Mouse (Mus musculus): ENCODE results near the gene Olfr705.

DNA sequence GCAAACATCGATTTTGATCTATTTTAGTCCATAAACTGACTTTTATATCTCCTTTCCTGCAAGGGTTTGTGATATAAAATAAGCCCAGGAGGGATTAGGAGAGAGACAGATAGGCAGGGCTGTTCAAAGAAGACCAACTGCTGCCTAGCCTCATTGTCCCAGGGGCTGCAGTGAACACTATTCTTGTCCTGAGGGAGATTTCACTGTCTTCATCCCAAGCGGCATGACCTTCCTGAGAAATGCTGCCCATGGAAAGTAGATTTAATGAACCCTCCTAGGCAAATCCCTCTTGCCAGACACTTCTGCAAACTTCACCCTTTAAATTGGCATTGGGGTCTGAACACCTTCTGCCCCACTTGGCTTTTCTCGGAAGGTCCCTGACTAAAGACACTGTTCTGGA, at the start of gene Olfr705:
- TF ChIP-seq REST (IDR thresholded peaks at IDR 0.05; ENCODE audit: insufficient read depth, insufficient read length) (no peak), E2F4 (IDR thresholded peaks at IDR 0.05; ENCODE audit: insufficient read depth) (no peak), CEBPB (IDR thresholded peaks at IDR 0.05; ENCODE audit: insufficient read depth, poor library complexity, severe bottlenecking) (no peak), TCF3 (IDR thresholded peaks at IDR 0.05; ENCODE audit: insufficient read length, low read depth) (no peak), POLR2A (IDR thresholded peaks at IDR 0.05; ENCODE audit: insufficient read length, low read depth) (no peak), TCF12 (IDR thresholded peaks at IDR 0.05; ENCODE audit: insufficient read depth, poor library complexity, severe bottlenecking) (no peak), SRF (IDR thresholded peaks at IDR 0.05; ENCODE audit: control insufficient read depth, insufficient read length, low read depth) (no peak), POLR2AphosphoS2 (IDR thresholded peaks at IDR 0.05; ENCODE audit: insufficient read length, low read depth) (no peak), MYOD1 (IDR thresholded peaks at IDR 0.05; ENCODE audit: control insufficient read depth in 1 of 3, insufficient read length in 2 of 3, low read depth in 2 of 3) (no peak), MAX (IDR thresholded peaks at IDR 0.05; ENCODE audit: low read depth) (no peak)
